Mouse (Mus musculus) left cerebral cortex, adult 8-10 months (tissue): Measurements from ENCODE around the gene Peg12. TPM values are rescaled to one million over a fixed set of nuclear protein-coding genes. Genes with fewer than 3 reads are reported as not detected.

Experiments used
- total RNA-seq, 4 experiments: library from RNA; stranded (reverse); gene quantifications; 2 replicates each; pipeline ENCODE4 v1.2.4; 2022

Gene Peg12
- total RNA-seq, 4 experiments from 2014 or later: 0.27 to 0.46 (median 0.37) TPM; not detected in 1

Other genes with a start within 250 kb of the Peg12 start
- 100 to 1,000 TPM; 118 to 125 (median 122) TPM for gene Ndn, start 117.9 kb downstream of the Peg12 start, total RNA-seq
- 1 to 10 TPM; 1.5 to 3.2 (median 2.4) TPM for gene Magel2, start 87.5 kb downstream of the Peg12 start, total RNA-seq
- under 1 TPM; 0.36 to 0.98 (median 0.55) TPM for gene Mkrn3, start 44.4 kb downstream of the Peg12 start, total RNA-seq